Mouse (Mus musculus) adrenal gland, postnatal 0 days (tissue): ENCODE data around the gene Otx1. TPM values are rescaled to one million over a fixed set of nuclear protein-coding genes. Genes with fewer than 3 reads are reported as not detected.

Experiments used
- polyA plus RNA-seq: library from polyadenylated mRNA; unstranded; fragments of >200 nt; fragmentation: Nextera tagmentation; extraction: Ambion mirVana; gene quantifications from 2 replicates; pipeline ENCODE4 v1.2.1, GENCODE M21; 2015

Gene Otx1
- not detected in 2 replicates for polyA plus RNA-seq

DNA sequence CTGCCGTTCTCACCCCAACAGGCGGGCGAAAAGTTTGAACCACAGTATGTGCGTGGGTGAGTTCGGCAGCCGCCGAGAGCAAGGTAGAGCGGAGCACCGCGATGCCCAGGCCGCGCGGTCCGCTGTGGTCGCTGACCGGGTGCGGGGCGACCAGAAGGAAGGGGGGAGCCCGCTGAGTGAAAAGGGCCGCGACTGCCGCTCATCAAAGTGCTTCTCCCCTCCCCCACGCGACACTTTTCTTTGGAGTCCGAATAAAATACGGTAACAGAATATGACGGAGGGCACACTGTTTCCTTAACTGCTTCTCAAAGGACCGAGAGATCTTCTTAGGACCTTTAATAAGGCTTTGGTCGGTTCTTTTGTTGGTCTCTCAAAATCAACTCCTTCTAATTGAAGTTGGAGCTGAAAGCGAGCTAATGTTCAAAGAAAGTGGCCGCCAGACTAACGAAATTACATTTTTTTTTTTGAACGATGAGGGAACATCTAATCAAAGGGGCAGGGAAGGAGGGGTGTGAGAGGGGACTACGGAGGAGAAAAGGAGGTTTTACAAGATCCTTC lies at the start of gene Otx1:
Gene Otx1 (minus strand): TSS at position 115 of the 558 bp plus-strand sequence.

